ENCODE assay signal across 29 mouse cellular contexts in the genomic region with DNA sequence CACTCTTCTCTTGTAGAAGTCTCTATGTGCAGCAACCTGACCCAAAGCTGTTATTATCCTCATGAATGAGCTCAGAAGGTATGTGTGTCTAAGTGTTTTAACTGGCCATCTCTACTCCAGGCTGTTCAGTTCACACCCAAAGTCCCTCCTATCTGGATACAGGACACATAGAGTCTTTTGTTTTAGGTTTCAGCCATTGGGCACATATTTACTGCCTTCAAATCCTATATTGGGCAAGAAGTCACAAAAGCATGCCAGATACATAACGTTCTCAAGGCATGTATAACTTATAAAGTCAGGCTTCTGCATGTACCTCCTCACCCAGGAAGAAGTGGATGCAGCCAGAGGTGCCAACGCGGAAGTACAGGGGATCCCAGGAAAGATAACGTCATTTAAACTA.
"Had no signal": no experiment of that assay in that cellular context is flagged by ENCODE, and none has a peak within 500 bp of the region (broad histone marks: within the 10 kb centered on the region; RNA-seq: fewer than 3 reads in every experiment).

No protein-coding gene starts in this region.

- DNase-seq: cerebellum, adult 2 months; cerebellum, adult 8-10 months; cerebellum, adult 9-10 months; cerebellum, adult 9-11 months; cerebellum, postnatal 10 days; cerebellum, postnatal 14 days; cerebellum, postnatal 25 days; cerebellum, postnatal 36 days; embryo, embryonic 11 days; forebrain, postnatal 0 days; gastrocnemius, adult 2 months; gastrocnemius, postnatal 10 days; gastrocnemius, postnatal 14 days; gastrocnemius, postnatal 36 days; heart, adult 11 months; heart, adult 18-20 months; heart, adult 2 months had no signal

- H3K4me2 ChIP-seq: embryonic facial prominence, embryonic 12.5 days; embryonic facial prominence, embryonic 13.5 days; embryonic facial prominence, embryonic 15.5 days; forebrain, embryonic 12.5 days; forebrain, embryonic 13.5 days; forebrain, embryonic 15.5 days had no signal

- H3K27ac ChIP-seq: embryonic facial prominence, embryonic 10.5 days; embryonic facial prominence, embryonic 12.5 days; embryonic facial prominence, embryonic 13.5 days; embryonic facial prominence, embryonic 15.5 days; forebrain, embryonic 10.5 days; forebrain, embryonic 12.5 days; forebrain, embryonic 13.5 days; forebrain, embryonic 15.5 days; gastrocnemius, adult 2 months; heart, adult 2 months; heart, embryonic 10.5 days had no signal

- H3K9ac ChIP-seq: embryonic facial prominence, embryonic 12.5 days; embryonic facial prominence, embryonic 13.5 days; embryonic facial prominence, embryonic 15.5 days; forebrain, embryonic 12.5 days; forebrain, embryonic 13.5 days; forebrain, embryonic 15.5 days; forebrain, postnatal 0 days had no signal

- H3K9me3 ChIP-seq: embryonic facial prominence, embryonic 10.5 days; embryonic facial prominence, embryonic 12.5 days; embryonic facial prominence, embryonic 13.5 days; embryonic facial prominence, embryonic 15.5 days; forebrain, embryonic 10.5 days; forebrain, embryonic 12.5 days; forebrain, embryonic 13.5 days; forebrain, embryonic 15.5 days; heart, embryonic 10.5 days had no signal

- H3K4me1 ChIP-seq: embryonic facial prominence, embryonic 10.5 days; embryonic facial prominence, embryonic 12.5 days; embryonic facial prominence, embryonic 13.5 days; embryonic facial prominence, embryonic 15.5 days; forebrain, embryonic 10.5 days; forebrain, embryonic 12.5 days; forebrain, embryonic 13.5 days; forebrain, embryonic 15.5 days; heart, embryonic 10.5 days had no signal

- ATAC-seq: forebrain, embryonic 13.5 days; forebrain, embryonic 14.5 days; forebrain, embryonic 15.5 days; forebrain, embryonic 16.5 days; forebrain, postnatal 0 days had no signal

- H3K27me3 ChIP-seq: embryonic facial prominence, embryonic 12.5 days; embryonic facial prominence, embryonic 13.5 days; embryonic facial prominence, embryonic 15.5 days; forebrain, embryonic 12.5 days; forebrain, embryonic 13.5 days; forebrain, embryonic 15.5 days had no signal

- H3K4me3 ChIP-seq: embryonic facial prominence, embryonic 10.5 days; embryonic facial prominence, embryonic 12.5 days; embryonic facial prominence, embryonic 13.5 days; embryonic facial prominence, embryonic 15.5 days; erythroblast, embryonic 14.5 days; forebrain, embryonic 10.5 days; forebrain, embryonic 12.5 days; forebrain, embryonic 13.5 days; forebrain, embryonic 15.5 days; gastrocnemius, adult 2 months; heart, adult 2 months; heart, embryonic 10.5 days had no signal

- H3K36me3 ChIP-seq: embryonic facial prominence, embryonic 10.5 days; embryonic facial prominence, embryonic 12.5 days; embryonic facial prominence, embryonic 13.5 days; embryonic facial prominence, embryonic 15.5 days; forebrain, embryonic 10.5 days; forebrain, embryonic 12.5 days; forebrain, embryonic 15.5 days; heart, embryonic 10.5 days had no signal
